Mouse (Mus musculus): ENCODE results near the gene Dock10.

GRCm38 (mm10) chr1:80635825-80636224 is 122.5 kb downstream of the Dock10 start:
- no peak for TF ChIP-seq CTCF (IDR thresholded peaks at IDR 0.05; ENCODE audit: low read depth)
- no peak for TF ChIP-seq EP300 (IDR thresholded peaks at IDR 0.05; ENCODE audit: low read depth)
